Mouse (Mus musculus) embryonic facial prominence, embryonic 10.5 days (tissue): ENCODE measurements at regions not wholly inside any gene's neighbourhood (a gene's known extent, or its start where the extent isn't known, plus 50 kb on each side); places are given as distances from the start of the nearest gene placed in this dataset.

Experiments used
- DNase-seq: peaks from one replicate; pipeline ENCODE4 v3.0.0-alpha.2; 2017; ENCODE audit warnings: low spot score
- H3K27ac ChIP-seq: fragments of 300-500 bp; sonication (generic); replicated peaks from 2 replicates; pipeline ENCODE4 v1.5.1; 2016; ENCODE audit warnings: mild to moderate bottlenecking
- H3K27me3 ChIP-seq: fragments of 300-500 bp; sonication (generic); replicated peaks from 2 replicates; pipeline ENCODE4 v1.6.1; 2016; ENCODE audit warnings: low read depth, mild to moderate bottlenecking; ENCODE audit not compliant: poor library complexity, severe bottlenecking
- H3K36me3 ChIP-seq: fragments of 300-500 bp; sonication (generic); replicated peaks from 2 replicates; pipeline ENCODE4 v1.6.1; 2016; ENCODE audit warnings: mild to moderate bottlenecking, moderate library complexity
- H3K4me1 ChIP-seq: fragments of 300-500 bp; sonication (generic); 2 replicates; pipeline ENCODE4 v1.6.1; 2016
- H3K4me3 ChIP-seq: fragments of 300-500 bp; sonication (generic); 2 replicates; pipeline ENCODE4 v1.5.1; 2016; ENCODE audit warnings: mild to moderate bottlenecking, moderate library complexity
- H3K9me3 ChIP-seq: fragments of 300-500 bp; sonication (generic); 2 replicates; pipeline ENCODE4 v1.6.1; 2016; ENCODE audit warnings: mild to moderate bottlenecking
- WGBS: fragments of 180-500 bp; shearing (Covaris S2); methylation state at CpG from one replicate; pipeline ENCODE4 v1.1.7; 2016; 5-methylcytosine and 5-hydroxymethylcytosine counted together

DNA sequence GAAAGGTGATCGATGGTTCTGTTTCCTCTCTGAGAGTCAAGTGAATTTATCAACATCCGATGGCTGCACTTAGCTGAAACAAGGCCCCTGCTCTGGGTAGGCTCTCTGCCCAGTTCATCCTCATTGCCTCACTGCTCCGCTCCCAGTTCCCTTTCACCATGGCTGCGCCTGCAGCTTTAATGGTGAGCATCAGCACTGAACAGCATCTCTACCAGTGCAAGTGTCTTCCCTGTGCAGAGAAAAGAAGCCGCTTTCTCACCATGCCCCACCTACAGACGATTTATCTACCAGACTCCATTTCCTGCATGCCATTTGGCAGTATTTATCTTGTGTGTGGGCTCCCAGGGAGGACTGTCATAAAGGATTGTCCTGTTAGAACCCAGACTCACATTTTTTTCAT, 400.6 kb downstream of the Ttll7 start:
- DNase-seq = no peak
- H3K4me1 ChIP-seq = peaks cover 20% of the 10 kb centered on the region
- 76% methylated on average over 6 of the region's 6 CpGs for WGBS
- no peaks in the 10 kb centered on the region for H3K36me3 ChIP-seq
- H3K27me3 ChIP-seq = no peaks in the 10 kb centered on the region
- no peak overlapping the region for H3K4me3 ChIP-seq
- no peak overlapping the region for H3K27ac ChIP-seq
- no peaks in the 10 kb centered on the region for H3K9me3 ChIP-seq

DNA sequence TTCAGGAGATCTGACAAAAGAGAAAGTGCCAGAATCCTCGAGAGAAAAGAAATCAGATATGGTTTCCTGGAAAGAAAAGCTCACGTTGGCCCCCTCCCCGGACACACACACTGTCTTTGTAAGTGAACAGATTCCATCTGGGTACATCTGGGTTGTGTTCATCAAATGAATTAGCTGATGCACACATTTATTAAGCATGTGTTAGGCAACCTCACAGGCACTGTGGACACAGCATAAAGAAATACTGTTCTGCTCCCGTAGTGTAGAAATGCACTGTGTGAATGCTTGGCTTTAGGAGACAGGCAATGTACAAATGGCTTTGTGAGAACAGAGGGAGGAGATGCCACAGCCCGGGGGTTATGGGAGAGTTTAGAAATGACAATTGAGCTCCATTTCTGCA, 402.3 kb downstream of the Ttll7 start:
- WGBS = 56% methylated on average over 5 of the region's 5 CpGs
- no peak overlapping the region for H3K27ac ChIP-seq
- no peak for DNase-seq
- no peaks in the 10 kb centered on the region for H3K27me3 ChIP-seq
- H3K4me3 ChIP-seq = no peak overlapping the region
- H3K36me3 ChIP-seq = no peaks in the 10 kb centered on the region
- H3K9me3 ChIP-seq = no peaks in the 10 kb centered on the region
- peaks cover 20% of the 10 kb centered on the region for H3K4me1 ChIP-seq

DNA sequence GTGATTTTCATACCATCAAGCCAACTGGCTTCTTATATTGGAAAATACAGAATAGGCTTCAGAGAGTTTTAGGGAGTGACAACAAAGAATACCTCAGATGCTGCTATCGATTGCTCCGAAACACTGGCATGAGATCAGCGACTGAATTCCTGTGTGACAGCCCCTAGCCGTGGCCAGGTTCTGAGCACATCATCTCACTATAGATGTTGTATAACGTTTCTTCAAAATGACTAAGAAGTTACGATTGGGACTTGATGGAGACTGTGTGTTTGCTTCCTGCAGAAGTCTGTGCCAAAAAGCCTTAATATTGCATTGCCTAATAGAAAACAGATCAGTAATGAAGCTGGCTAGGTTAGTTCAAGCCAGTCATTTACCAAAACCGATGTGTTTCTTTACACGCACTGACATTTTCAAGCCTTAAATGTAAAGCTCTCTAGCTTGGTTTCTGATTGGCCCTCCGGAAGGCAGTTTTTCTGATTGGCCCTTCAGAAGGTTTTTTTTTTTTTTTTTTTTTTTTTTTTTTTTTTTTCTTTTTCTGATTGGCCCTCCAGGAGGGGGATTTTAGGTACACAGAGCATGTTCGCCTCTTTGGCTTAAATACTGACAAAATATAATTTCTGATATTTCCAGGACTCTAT, 408.9 kb downstream of the Ttll7 start:
- 86% methylated on average over 10 of the region's 10 CpGs for WGBS

DNA sequence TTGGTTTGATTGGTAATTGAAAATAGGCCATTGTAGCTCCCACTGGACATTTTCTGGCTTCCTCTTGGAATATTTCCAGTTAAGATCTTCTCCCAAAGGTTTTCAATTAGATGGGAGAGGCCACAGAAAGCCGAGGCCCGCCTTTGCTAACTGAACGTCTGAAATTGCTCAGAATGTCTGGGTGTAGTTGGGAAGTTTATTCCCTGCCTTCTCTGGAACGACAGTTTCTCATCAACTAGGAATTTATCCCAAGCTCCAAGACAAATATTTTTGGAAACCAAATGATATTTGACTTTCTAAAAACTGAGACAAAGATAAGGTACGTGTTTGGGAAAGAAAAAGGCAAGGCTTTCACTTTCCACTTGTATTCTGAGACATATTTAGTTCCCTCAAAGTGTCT, 414.4 kb downstream of the Ttll7 start:
- H3K27ac ChIP-seq = no peak overlapping the region
- no peak overlapping the region for H3K4me3 ChIP-seq
- no peaks in the 10 kb centered on the region for H3K9me3 ChIP-seq
- no peaks in the 10 kb centered on the region for H3K36me3 ChIP-seq
- H3K4me1 ChIP-seq = no peaks in the 10 kb centered on the region
- 81% methylated on average over 5 of the region's 5 CpGs for WGBS
- no peak for DNase-seq
- H3K27me3 ChIP-seq = no peaks in the 10 kb centered on the region

More for the DNA sequence above, 408.9 kb downstream of the Ttll7 start:
- Histone ChIP-seq H3K9me3 (no peaks in the 10 kb centered on the region), H3K4me1 (no peaks in the 10 kb centered on the region), H3K4me3 (no peak overlapping the region), H3K27me3 (no peaks in the 10 kb centered on the region), H3K36me3 (no peaks in the 10 kb centered on the region), H3K27ac (no peak overlapping the region)
- DNase-seq = no peak

DNA sequence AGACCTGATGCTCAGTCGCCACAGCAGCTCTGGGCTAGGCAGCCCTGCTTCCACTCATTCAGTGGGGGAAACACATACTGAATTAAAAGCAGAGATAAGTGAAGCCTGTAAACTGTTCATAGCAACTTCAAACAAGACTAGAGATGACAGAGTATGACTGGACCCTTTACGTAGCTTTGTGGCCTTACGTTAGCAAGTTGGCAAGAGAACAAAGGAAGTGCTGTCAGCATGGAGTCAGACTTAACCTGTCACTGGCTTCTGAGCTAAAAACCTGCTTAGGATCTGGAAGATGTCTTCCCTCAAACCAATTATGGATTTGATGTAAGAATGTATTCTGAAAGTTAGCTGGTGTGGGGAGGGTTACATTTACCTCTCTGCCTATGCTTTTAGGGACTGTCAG, 421.3 kb downstream of the Ttll7 start:
- no peak for DNase-seq
- Histone ChIP-seq H3K9me3 (no peaks in the 10 kb centered on the region), H3K4me1 (peaks cover 5% of the 10 kb centered on the region; the same call in 1 of the 2 replicates), H3K36me3 (no peaks in the 10 kb centered on the region), H3K27me3 (no peaks in the 10 kb centered on the region), H3K27ac (no peak overlapping the region), H3K4me3 (no peak overlapping the region)
- WGBS = 81% methylated on average over 3 of the region's 3 CpGs

DNA sequence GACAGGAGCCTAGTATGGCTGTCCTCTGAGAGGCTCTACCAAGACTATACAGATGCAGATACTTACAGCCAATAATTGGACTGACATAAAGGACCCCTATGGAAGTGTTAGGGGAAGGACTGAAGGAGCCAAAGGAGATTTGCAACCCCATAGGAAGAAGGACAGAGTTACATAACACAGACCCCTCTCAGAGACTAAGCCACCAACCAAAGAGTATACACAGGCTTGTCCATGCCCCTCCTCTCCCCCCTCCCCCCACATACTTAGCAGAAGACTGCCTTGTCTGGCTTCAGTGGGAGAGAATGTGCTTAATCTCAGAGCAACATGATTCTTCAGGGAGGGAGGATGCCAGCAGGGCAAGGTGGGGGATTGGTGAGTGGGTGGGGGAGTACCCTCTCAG, 426.4 kb downstream of the Ttll7 start:
- H3K9me3 ChIP-seq = no peaks in the 10 kb centered on the region
- no peaks in the 10 kb centered on the region for H3K27me3 ChIP-seq
- DNase-seq = no peak
- no peaks in the 10 kb centered on the region for H3K36me3 ChIP-seq
- no peak overlapping the region for H3K4me3 ChIP-seq
- peaks cover 9% of the 10 kb centered on the region; the same call in 1 of the 2 replicates for H3K4me1 ChIP-seq
- H3K27ac ChIP-seq = no peak overlapping the region

DNA sequence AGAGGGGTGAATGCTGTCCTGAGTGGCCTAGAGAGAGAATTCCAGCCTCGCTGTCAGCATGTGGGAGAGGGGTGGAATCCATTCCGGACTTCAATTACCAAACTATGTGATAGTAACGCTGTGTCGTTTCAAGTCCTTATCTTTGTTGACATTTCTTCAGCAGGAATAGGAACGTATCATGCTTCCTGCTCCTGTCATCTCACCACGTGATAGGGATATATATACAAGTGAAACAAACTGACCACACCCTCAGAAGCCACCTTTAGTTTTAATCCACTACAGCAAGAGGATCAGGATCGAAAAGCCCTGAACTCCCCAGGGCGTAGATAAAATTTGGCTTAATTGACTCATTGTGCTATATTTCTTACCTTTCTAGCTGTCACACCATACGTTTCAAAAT, 431.6 kb downstream of the Ttll7 start:
- Histone ChIP-seq H3K4me3 (no peak overlapping the region), H3K27ac (no peak overlapping the region), H3K9me3 (no peaks in the 10 kb centered on the region), H3K27me3 (no peaks in the 10 kb centered on the region), H3K4me1 (peaks cover 19% of the 10 kb centered on the region), H3K36me3 (no peaks in the 10 kb centered on the region)
- WGBS = 81% methylated on average over 9 of the region's 9 CpGs
- no peak for DNase-seq

DNA sequence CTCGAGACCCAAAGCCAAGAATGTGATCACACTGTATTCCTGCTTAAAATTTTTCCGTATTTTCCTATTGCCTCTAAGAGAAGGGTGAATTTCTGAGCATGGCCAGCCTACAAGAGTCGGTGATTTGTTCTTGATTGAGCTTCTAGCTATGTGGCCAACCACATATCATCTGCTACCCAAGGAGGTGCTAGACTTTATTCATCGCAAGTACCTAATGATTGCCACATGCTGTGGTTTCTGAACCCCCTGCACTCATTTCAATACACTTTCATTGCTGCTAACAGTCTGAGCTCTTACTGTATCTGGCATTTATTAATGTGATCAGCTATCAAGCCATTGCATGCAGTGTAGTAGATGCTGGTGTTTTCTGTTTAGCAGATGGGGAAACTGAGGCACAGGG, 432.2 kb downstream of the Ttll7 start:
- WGBS = 89% methylated on average over 4 of the region's 4 CpGs

DNA sequence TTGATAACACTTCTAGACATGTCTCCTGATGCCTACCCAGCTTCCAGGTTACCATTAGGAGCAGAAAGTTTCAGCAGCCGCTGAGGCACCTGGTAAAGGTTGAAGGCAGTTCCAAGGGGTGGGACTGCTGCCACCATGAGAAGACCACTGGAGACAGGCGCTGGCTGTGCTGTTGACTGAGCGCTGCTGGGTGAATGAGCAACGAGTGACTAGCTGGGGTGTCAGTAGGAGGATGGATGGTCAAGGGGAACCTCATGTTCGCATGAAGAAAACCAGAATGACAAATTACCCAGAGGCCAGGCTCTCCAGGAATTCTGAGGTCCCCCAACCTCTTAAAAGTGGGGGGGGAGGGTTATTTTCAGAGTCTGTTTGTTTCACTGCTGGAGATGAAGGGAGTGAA, 433.3 kb downstream of the Ttll7 start:
- H3K27me3 ChIP-seq = no peaks in the 10 kb centered on the region
- peaks cover 17% of the 10 kb centered on the region for H3K4me1 ChIP-seq
- no peak overlapping the region for H3K27ac ChIP-seq
- no peak overlapping the region for H3K4me3 ChIP-seq
- DNase-seq = no peak
- no peaks in the 10 kb centered on the region for H3K36me3 ChIP-seq
- H3K9me3 ChIP-seq = no peaks in the 10 kb centered on the region
- WGBS = 80% methylated on average over 5 of the region's 5 CpGs

More for the DNA sequence above, 432.2 kb downstream of the Ttll7 start:
- Histone ChIP-seq H3K9me3 (no peaks in the 10 kb centered on the region), H3K4me1 (peaks cover 17% of the 10 kb centered on the region), H3K36me3 (no peaks in the 10 kb centered on the region), H3K27me3 (no peaks in the 10 kb centered on the region), H3K4me3 (no peak overlapping the region), H3K27ac (no peak overlapping the region)
- DNase-seq = no peak

DNA sequence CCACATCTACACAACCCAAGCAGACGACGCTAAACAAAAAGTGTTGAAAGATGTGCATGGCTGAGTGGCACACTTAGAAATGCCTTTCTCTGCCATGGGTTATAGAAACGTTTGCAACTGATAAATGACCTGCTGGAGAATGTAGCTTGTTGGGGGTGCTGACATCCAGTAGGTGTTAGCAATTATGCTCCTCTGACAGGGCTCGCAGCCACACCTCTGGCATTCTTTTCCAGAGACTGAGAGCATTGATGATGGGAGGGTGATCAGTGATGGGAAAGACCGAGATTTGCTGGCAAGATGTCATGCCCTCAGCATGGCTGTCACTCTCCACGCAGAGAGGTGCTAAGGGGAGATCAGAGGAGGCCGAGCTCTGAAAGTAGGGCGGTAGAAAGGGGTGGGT, 435.3 kb downstream of the Ttll7 start:
- no peaks in the 10 kb centered on the region for H3K27me3 ChIP-seq
- no peak overlapping the region for H3K4me3 ChIP-seq
- H3K4me1 ChIP-seq = peaks cover 17% of the 10 kb centered on the region
- WGBS = 76% methylated on average over 8 of the region's 8 CpGs
- H3K36me3 ChIP-seq = no peaks in the 10 kb centered on the region
- H3K9me3 ChIP-seq = no peaks in the 10 kb centered on the region
- H3K27ac ChIP-seq = no peak overlapping the region
- no peak for DNase-seq

DNA sequence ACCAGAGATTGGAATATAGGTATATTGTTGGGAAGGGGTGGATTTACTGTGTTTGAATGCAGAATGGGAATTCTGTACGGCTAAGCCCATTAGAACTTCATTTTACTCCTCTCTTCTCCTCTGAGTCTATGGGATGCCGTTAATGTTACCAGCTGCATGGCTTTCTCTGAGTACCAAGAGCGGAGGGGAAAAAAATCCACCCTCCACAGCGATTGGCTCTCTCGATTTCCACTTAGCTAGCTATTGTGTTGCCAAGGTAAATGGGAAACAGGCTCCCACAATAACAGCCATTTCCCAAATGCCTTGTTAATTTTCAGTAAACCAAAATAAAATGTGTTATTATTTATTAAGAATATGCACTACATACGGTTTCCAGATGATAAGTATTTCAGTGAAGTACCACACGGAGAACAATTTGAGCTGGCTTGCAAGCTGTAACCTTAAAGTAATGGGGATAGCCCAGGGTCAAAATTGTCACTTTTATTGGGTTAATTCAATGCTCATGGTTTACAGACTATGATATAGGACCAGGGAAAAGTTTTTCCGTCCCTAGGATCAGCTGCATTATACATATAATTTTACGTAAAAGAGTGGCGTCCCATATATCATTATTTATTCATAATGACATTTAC, 439.6 kb downstream of the Ttll7 start:
- peaks cover 4% of the 10 kb centered on the region for H3K4me1 ChIP-seq
- WGBS = 83% methylated on average over 10 of the region's 10 CpGs
- H3K36me3 ChIP-seq = no peaks in the 10 kb centered on the region
- no peak for DNase-seq
- no peak overlapping the region for H3K27ac ChIP-seq
- no peaks in the 10 kb centered on the region for H3K27me3 ChIP-seq
- no peaks in the 10 kb centered on the region for H3K9me3 ChIP-seq
- no peak overlapping the region for H3K4me3 ChIP-seq

DNA sequence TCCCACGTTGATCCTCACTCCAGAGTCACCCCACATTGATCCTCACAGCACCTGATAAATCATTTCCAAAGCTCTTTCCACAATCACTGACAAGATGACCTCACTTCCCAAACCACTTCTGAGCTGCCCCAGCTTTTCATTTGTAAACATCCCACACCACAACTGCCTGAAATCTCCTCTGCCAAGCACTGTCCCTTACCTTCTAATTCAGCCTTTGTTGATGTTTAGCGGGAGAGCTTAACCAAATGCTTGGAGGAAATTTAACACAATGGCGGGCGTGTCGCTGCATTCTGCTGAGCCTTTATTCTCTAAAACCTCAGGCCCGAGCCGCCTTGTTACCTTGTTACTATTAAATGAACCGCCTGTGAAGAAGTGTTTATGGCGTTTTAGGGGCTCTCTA, 445.9 kb downstream of the Ttll7 start:
- WGBS = 14% methylated on average over 9 of the region's 9 CpGs
- H3K4me1 ChIP-seq = no peaks in the 10 kb centered on the region
- no peak overlapping the region for H3K27ac ChIP-seq

DNA sequence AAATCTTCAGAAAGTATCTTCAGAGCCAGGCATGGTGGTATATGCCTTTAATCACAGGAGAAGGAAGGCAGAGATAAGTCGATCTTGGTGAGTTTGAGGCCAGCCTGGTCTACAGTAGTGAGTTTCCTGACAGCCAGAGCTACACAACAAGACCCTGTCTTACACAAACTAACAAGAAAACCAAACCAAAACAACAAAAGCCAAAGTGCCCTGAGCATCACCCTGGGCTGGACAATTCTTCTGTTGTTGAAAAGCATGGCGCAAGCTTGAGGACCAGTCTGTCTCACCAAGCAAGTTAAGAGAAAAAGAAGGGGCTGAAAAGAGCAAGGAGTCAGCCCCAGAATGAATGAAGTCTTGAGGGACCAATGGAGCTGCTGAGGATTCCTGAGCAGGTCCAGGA, 473.4 kb downstream of the Ttll7 start:
- 95% methylated on average over 2 of the region's 2 CpGs for WGBS
- H3K36me3 ChIP-seq = no peaks in the 10 kb centered on the region
- H3K9me3 ChIP-seq = no peaks in the 10 kb centered on the region
- no peaks in the 10 kb centered on the region for H3K4me1 ChIP-seq
- no peaks in the 10 kb centered on the region for H3K27me3 ChIP-seq
- DNase-seq = no peak
- no peak overlapping the region for H3K4me3 ChIP-seq
- no peak overlapping the region for H3K27ac ChIP-seq

More for the DNA sequence above, 445.9 kb downstream of the Ttll7 start:
- Histone ChIP-seq H3K27me3 (no peaks in the 10 kb centered on the region), H3K36me3 (no peaks in the 10 kb centered on the region), H3K4me3 (no peak overlapping the region), H3K9me3 (no peaks in the 10 kb centered on the region)
- DNase-seq = no peak
